Mouse (Mus musculus) lung, adult 2 months (tissue): ENCODE measurements around the gene Ercc2.

Experiments used
- CTCF ChIP-seq: fragments of 200-500 bp; IDR thresholded peaks from 2 replicates; pipeline ENCODE4 v1.5.1; 2011; ENCODE audit warnings: mild to moderate bottlenecking, low read length, control low read depth; ENCODE audit not compliant: insufficient read depth
- POLR2A ChIP-seq: fragments of 200-500 bp; IDR thresholded peaks from 2 replicates; pipeline ENCODE4 v1.6.1; 2011; ENCODE audit warnings: low read depth, mild to moderate bottlenecking, control low read depth, low read length, borderline replicate concordance; ENCODE audit errors: extremely low read depth

DNA sequence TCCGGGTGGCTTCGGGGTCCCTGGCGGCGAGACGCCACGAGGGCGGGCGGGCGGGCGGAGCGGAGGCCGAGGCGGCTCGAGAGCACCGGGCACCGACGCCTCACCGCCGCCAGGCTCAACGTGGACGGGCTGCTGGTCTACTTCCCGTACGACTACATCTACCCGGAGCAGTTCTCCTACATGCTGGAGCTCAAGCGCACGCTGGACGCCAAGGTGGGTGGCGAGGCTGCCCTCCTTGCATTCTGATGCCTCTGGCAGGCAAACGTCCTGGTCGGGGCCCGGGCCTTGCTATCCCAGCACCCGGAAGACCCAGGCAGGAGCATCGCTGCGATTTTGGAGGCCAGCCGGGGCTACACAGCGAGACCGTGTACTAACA, 344 bp downstream of the Ercc2 start:
- TF ChIP-seq CTCF: no peak
- no peak for TF ChIP-seq POLR2A
